Mouse (Mus musculus) c-Kit-negative CD71-positive TER-119-positive erythroid progenitor cells, embryonic 14.5 days (primary cell): ENCODE measurements around the gene Egr2.
A peak's percentile ranks its signal among the peaks of the same experiment; 100 is the strongest.

Source experiments
- DNase-seq: peaks from one replicate; pipeline ENCODE4 v3.0.0-alpha.2; 2013; ENCODE audit warnings: low read depth, low spot score

The Egr2 gene

GRCm38 (mm10) chr10:67538585-67539400, 3.5 kb downstream of the Egr2 start:
- DNase-seq, result no peak

GRCm38 (mm10) chr10:67539401-67539730, 4.1 kb downstream of the Egr2 start:
- DNase-seq, result no peak

- no peak for DNase-seq
Measured at GRCm38 (mm10) chr10:67540591-67540990, 5.3 kb downstream of the Egr2 start.

- peak; percentile 3 for DNase-seq
Measured at GRCm38 (mm10) chr10:67547850-67548260, 12.6 kb downstream of the Egr2 start.

- DNase-seq, result peak; percentile 19
Measured at GRCm38 (mm10) chr10:67548261-67548854, 13.1 kb downstream of the Egr2 start.

GRCm38 (mm10) chr10:67548877-67549731, 13.8 kb downstream of the Egr2 start, which contains the start of gene Ado:
TSS of gene Ado (minus strand) at chr10:67548955.
- DNase-seq, result peak; percentile 68

GRCm38 (mm10) chr10:67558053-67558452, 22.8 kb downstream of the Egr2 start:
- DNase-seq, result no peak

GRCm38 (mm10) chr10:67559765-67560394, 24.6 kb downstream of the Egr2 start:
- DNase-seq, result no peak

GRCm38 (mm10) chr10:67561185-67561584, 25.9 kb downstream of the Egr2 start:
- no peak for DNase-seq

- DNase-seq, result no peak
Measured at GRCm38 (mm10) chr10:67564509-67564908, 29.2 kb downstream of the Egr2 start.

- DNase-seq, result no peak
Measured at GRCm38 (mm10) chr10:67566104-67566503, 30.8 kb downstream of the Egr2 start.

GRCm38 (mm10) chr10:67569539-67569938, 34.3 kb downstream of the Egr2 start:
- no peak for DNase-seq

GRCm38 (mm10) chr10:67571443-67571842, 36.2 kb downstream of the Egr2 start:
- DNase-seq, result no peak

GRCm38 (mm10) chr10:67573310-67573709, 38.0 kb downstream of the Egr2 start:
- DNase-seq, result no peak

- no peak for DNase-seq
Measured at GRCm38 (mm10) chr10:67579830-67580229, 44.6 kb downstream of the Egr2 start.

- no peak for DNase-seq
Measured at GRCm38 (mm10) chr10:67581698-67582285, 46.5 kb downstream of the Egr2 start.

GRCm38 (mm10) chr10:67585873-67586610, 50.8 kb downstream of the Egr2 start:
- no peak for DNase-seq
